Mouse (Mus musculus) erythroblast, embryonic 14.5 days (primary cell): ENCODE measurements around the gene Olfr722. TPM values are rescaled to one million over a fixed set of nuclear protein-coding genes. Genes with fewer than 3 reads are reported as not detected.
"Not testable (repeated sequence)": the region's sequence is repeated elsewhere in the genome, so short reads cannot be mapped to it uniquely, and the experiment has no call there.

Source experiments
- H3K27me3 ChIP-seq: 2 replicates; pipeline ENCODE4 v1.6.1; 2012; ENCODE audit warnings: inconsistent platforms; ENCODE audit not compliant: control insufficient read depth
- H3K36me3 ChIP-seq: 2 replicates; pipeline ENCODE4 v1.6.1; 2012; ENCODE audit warnings: mild to moderate bottlenecking, inconsistent platforms; ENCODE audit not compliant: control insufficient read depth
- H3K4me1 ChIP-seq: 2 replicates; pipeline ENCODE4 v1.6.1; 2012; ENCODE audit warnings: inconsistent platforms; ENCODE audit not compliant: control insufficient read depth
- H3K4me3 ChIP-seq: replicated peaks from 2 replicates; pipeline ENCODE3; 2012; ENCODE audit warnings: moderate library complexity, mild to moderate bottlenecking, inconsistent platforms
- H3K9me3 ChIP-seq: 2 replicates; pipeline ENCODE4 v1.6.1; 2012; ENCODE audit warnings: low read length, inconsistent platforms, mixed read lengths; ENCODE audit not compliant: control insufficient read depth
- GATA1 ChIP-seq: IDR thresholded peaks from 2 replicates; pipeline ENCODE4 v1.6.1; 2012; ENCODE audit warnings: low read length, inconsistent platforms, mixed read lengths
- TAL1 ChIP-seq: IDR thresholded peaks from 3 replicates; pipeline ENCODE4 v1.6.1; 2012; ENCODE audit warnings: low read length, inconsistent platforms, mixed read lengths
- polyA plus RNA-seq: library from polyadenylated mRNA; stranded (reverse); fragments of >175 nt; gene quantifications from 2 replicates; pipeline ENCODE4 v1.2.3, GENCODE M21; 2012

The Olfr722 gene
- polyA plus RNA-seq, result not detected in 2 replicates

DNA sequence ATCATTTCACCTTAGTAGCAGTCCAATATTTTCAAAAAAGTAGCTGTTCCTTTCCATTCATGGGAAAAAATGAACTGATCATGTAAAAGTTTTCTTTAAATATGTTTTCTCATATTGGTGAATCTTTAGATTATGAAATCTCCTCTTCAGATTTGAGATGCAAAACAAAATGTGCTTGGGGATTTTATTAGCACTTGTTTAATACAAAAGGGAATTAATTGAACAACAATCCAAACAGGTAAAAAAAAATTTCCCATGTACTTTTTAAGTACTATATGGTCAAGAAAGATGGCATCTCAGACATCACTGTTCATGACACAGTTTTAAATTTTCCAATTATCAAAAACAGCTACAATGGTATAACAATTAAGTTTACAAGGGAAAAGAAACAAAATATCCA is at the start of gene Olfr722:
Olfr722 (minus strand) TSS at position 101 of the 400 bp plus-strand sequence.
- Histone ChIP-seq H3K27me3 (no peaks in the 10 kb centered on the region), H3K4me1 (no peaks in the 10 kb centered on the region), H3K9me3 (no peaks in the 10 kb centered on the region), H3K4me3 (no peak within 1 kb of the TSS), H3K36me3 (no peaks in the 10 kb centered on the region)
- no peak for TF ChIP-seq GATA1
- TF ChIP-seq TAL1, result no peak

- not testable (repeated sequence) for H3K27me3 ChIP-seq, H3K9me3 ChIP-seq, H3K36me3 ChIP-seq, H3K4me3 ChIP-seq, H3K4me1 ChIP-seq
Observed at GRCm38 (mm10) chr14:49931687-49932086, 29.9 kb upstream of the Olfr722 start, which contains the start of gene Olfr723. Olfr723 (minus strand) TSS chr14:49931787.

DNA sequence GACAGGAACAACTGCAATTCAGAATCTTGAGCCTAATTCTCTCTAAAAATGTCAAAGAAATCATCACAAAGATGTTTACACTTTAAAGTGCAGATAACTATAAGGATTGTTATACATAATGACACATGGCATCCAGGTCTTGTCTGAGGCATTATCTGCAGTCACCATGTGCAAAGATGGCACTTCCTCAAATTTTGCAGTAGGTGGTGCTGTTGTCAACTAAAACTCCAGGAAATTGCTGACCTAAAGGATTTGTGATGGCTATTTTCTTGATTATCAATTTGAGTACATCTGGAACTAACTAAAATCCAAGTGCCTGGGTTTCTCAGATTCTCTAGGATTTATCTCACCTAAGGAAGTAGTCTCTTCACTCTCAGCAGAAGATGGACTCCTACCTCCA is 41.4 kb downstream of the Olfr722 start:
- H3K4me1 ChIP-seq, result no peaks in the 10 kb centered on the region
- H3K4me3 ChIP-seq, result no peak overlapping the region
- H3K9me3 ChIP-seq, result no peaks in the 10 kb centered on the region
- no peaks in the 10 kb centered on the region for H3K36me3 ChIP-seq
- no peak for TF ChIP-seq GATA1
- H3K27me3 ChIP-seq, result no peaks in the 10 kb centered on the region

Other genes starting within 250 kb of the Olfr722 start
- gene Armh4, start 118.6 kb downstream of the Olfr722 start, polyA plus RNA-seq, result not detected in 2 replicates
- gene Olfr723, start 29.8 kb upstream of the Olfr722 start, polyA plus RNA-seq, result not detected in 2 replicates
- not detected in 2 replicates for gene Olfr724, start 61.3 kb upstream of the Olfr722 start, polyA plus RNA-seq
- gene Olfr725, start 138.4 kb upstream of the Olfr722 start, polyA plus RNA-seq, result not detected in 2 replicates
- gene Olfr726, start 189.0 kb upstream of the Olfr722 start, polyA plus RNA-seq, result 0.02 TPM in 1 of 2 replicates, not detected in the other
- gene Olfr727, start 221.2 kb upstream of the Olfr722 start, polyA plus RNA-seq, result not detected in 2 replicates
- 0.02 TPM in 1 of 2 replicates, not detected in the other for gene Olfr728, start 240.7 kb upstream of the Olfr722 start, polyA plus RNA-seq